Mouse (Mus musculus) intestine, postnatal 0 days (tissue): ENCODE results near the gene Ccdc175. TPM values are rescaled to one million over a fixed set of nuclear protein-coding genes. Genes with fewer than 3 reads are reported as not detected.

ENCODE experiments used
- ATAC-seq: fragments of 200-750 bp; cut with Nextera tagmentation; 2 replicates; pipeline ENCODE4 v1.8.0; 2017; ENCODE audit warnings: mild to moderate bottlenecking, moderate TSS enrichment, moderate library complexity
- H3K27ac ChIP-seq: fragments of 300-500 bp; sonication (generic); 2 replicates; pipeline ENCODE4 v1.5.1; 2014; ENCODE audit warnings: mild to moderate bottlenecking, low read depth, low read length, moderate library complexity
- H3K27me3 ChIP-seq: fragments of 300-500 bp; sonication (generic); replicated peaks from 2 replicates; pipeline ENCODE4 v1.6.1; 2014; ENCODE audit warnings: low read length, mixed read lengths; ENCODE audit not compliant: control insufficient read depth, insufficient read depth
- H3K36me3 ChIP-seq: fragments of 300-500 bp; sonication (generic); 2 replicates; pipeline ENCODE4 v1.6.1; 2014; ENCODE audit warnings: mild to moderate bottlenecking, moderate library complexity; ENCODE audit not compliant: control insufficient read depth, insufficient read depth
- H3K4me1 ChIP-seq: fragments of 300-500 bp; sonication (generic); replicated peaks from 2 replicates; pipeline ENCODE4 v1.6.1; 2014; ENCODE audit warnings: antibody characterized with exemption, low read length, mixed read lengths; ENCODE audit not compliant: control insufficient read depth, insufficient read depth
- H3K4me2 ChIP-seq: fragments of 300-500 bp; sonication (generic); replicated peaks from 2 replicates; pipeline ENCODE4 v1.6.1; 2014; ENCODE audit warnings: low read depth, mild to moderate bottlenecking, moderate library complexity
- H3K4me3 ChIP-seq: fragments of 300-500 bp; sonication (generic); 2 replicates; pipeline ENCODE4 v1.5.1; 2014; ENCODE audit warnings: low read depth, low read length
- H3K9ac ChIP-seq: fragments of 300-500 bp; sonication (generic); 2 replicates; pipeline ENCODE4 v1.6.1; 2014; ENCODE audit warnings: mild to moderate bottlenecking, low read depth, low read length
- H3K9me3 ChIP-seq: fragments of 300-500 bp; sonication (generic); 2 replicates; pipeline ENCODE4 v1.6.1; 2016; ENCODE audit warnings: mixed run types; ENCODE audit not compliant: control insufficient read depth
- CTCF ChIP-seq: sonication (generic); IDR thresholded peaks from 2 replicates; pipeline ENCODE4 v1.5.1; 2016; ENCODE audit warnings: low read depth, mild to moderate bottlenecking, control low read depth, antibody characterized with exemption, moderate library complexity
- WGBS: fragments of 180-500 bp; shearing (Covaris S2); extraction: QIAGEN DNeasy Blood & Tissue Kit; methylation state at CpG from one replicate; pipeline ENCODE4 v1.1.7; 2014; 5-methylcytosine and 5-hydroxymethylcytosine counted together
- polyA plus RNA-seq: library from polyadenylated mRNA; unstranded; fragments of >200 nt; fragmentation: Nextera tagmentation; extraction: Ambion mirVana; gene quantifications from 2 replicates; pipeline ENCODE4 v1.2.1, GENCODE M21; 2015

Gene Ccdc175
- polyA plus RNA-seq, 1 experiment from 2014 or later, result not detected

DNA sequence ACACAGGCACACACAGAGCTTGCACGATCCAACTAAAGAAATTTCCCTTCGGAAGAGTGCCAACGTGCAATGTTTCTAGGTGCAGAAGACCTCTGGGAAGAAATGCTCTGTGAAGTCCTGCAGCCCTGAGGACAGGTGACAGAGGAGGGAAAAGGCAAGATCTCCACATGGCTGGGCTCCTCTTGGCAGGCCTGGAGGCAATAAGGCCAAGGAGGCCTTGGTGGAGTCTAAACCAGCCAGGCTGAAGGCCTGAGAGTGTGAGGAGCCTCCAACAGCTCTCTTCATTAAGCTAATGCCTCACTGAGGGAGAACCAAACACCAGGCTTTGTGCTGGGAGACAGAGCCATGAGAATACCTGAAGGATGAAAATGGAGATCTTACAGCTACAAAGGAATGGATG is 40.5 kb upstream of the Ccdc175 start:
- Histone ChIP-seq H3K4me2 (no peak overlapping the region), H3K27ac (no peak overlapping the region), H3K9ac (no peak overlapping the region), H3K4me3 (no peak overlapping the region), H3K9me3 (no peaks in the 10 kb centered on the region), H3K36me3 (no peaks in the 10 kb centered on the region), H3K27me3 (no peaks in the 10 kb centered on the region), H3K4me1 (no peaks in the 10 kb centered on the region)
- no peak for TF ChIP-seq CTCF
- 95% methylated on average over 3 of the region's 3 CpGs for WGBS
- ATAC-seq, result no peak

DNA sequence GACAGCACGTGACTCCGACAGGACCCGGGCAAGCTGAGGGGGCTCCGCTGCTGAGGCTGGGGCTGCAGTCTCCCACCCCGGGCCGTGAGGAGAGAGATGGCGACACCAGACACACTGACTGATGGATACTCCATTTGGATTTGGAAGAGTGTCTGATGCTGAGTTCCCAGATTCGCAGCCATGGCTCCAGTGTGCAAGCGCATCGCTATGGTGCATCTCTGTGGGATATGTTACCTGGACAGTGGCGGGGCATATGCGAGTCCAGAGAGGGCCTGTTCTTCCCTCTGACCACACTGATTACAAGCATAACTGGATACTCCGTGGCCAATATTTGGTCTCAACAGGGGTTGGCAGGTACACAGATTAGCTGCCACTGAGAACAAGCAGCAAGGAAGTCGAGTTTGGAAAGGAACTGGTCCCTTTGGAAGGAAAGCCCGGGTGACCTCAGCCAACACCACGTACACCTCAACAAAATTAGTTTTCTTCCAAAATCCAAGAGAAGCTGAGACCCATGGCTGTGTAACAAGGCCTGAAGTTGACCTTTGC is 38.8 kb upstream of the Ccdc175 start:
- Histone ChIP-seq H3K27me3 (no peaks in the 10 kb centered on the region), H3K4me1 (no peaks in the 10 kb centered on the region), H3K9me3 (no peaks in the 10 kb centered on the region), H3K4me3 (no peak overlapping the region), H3K36me3 (no peaks in the 10 kb centered on the region), H3K4me2 (no peak overlapping the region), H3K27ac (no peak overlapping the region), H3K9ac (no peak overlapping the region)
- no peak for ATAC-seq
- TF ChIP-seq CTCF, result no peak
- 89% methylated on average over 16 of the region's 16 CpGs for WGBS

DNA sequence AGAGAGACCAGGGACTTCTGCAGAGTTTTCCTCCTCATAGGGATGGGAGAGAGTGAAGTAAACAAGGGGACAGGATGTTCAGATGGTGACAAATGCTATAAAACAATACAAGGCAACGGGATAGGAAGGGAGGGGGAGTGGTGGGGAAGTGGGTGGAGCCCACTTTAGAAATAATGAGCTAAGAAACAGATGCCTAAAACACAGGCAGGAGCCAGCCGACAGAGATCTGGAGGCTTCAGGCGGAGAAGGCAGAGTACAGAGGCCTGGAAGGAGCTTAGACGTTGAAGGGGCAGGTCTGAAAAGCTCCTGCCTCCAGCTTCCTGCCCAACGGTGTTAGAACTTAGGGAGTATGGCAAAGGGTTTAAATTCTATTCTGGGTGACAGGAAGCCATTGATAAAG is 28.7 kb upstream of the Ccdc175 start:
- Histone ChIP-seq H3K4me3 (no peak overlapping the region), H3K9ac (no peak overlapping the region), H3K4me2 (no peak overlapping the region), H3K27me3 (no peaks in the 10 kb centered on the region), H3K9me3 (no peaks in the 10 kb centered on the region), H3K4me1 (no peaks in the 10 kb centered on the region), H3K36me3 (no peaks in the 10 kb centered on the region), H3K27ac (no peak overlapping the region)
- no peak for TF ChIP-seq CTCF
- ATAC-seq, result no peak
- WGBS, result 45% methylated on average over 5 of the region's 5 CpGs

DNA sequence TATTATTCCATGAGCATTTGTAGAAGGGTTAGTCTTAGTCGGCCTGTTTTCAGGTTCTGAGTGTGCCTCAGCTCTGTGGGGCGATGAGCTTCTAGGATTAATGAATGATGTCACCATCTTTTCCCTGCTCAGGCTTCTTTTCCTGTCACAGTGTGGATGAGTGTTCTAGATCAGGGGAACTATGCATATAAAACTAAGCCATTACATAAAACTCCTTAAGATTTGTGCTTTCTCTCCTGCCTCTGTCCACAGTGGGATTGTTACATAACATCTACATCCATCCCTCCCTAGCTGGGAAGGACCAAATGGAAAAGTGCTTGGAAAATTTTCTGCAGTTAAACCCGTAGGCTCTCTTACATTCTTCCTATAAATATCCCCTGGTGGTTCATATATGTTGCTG is 16.0 kb upstream of the Ccdc175 start:
- H3K4me3 ChIP-seq, result no peak overlapping the region
- H3K27ac ChIP-seq, result no peak overlapping the region
- H3K4me2 ChIP-seq, result no peak overlapping the region
- H3K36me3 ChIP-seq, result no peaks in the 10 kb centered on the region
- H3K9me3 ChIP-seq, result no peaks in the 10 kb centered on the region
- ATAC-seq, result no peak
- no peaks in the 10 kb centered on the region for H3K4me1 ChIP-seq
- 90% methylated on average over 3 of the region's 3 CpGs for WGBS
- H3K9ac ChIP-seq, result no peak overlapping the region
- no peak for TF ChIP-seq CTCF
- no peaks in the 10 kb centered on the region for H3K27me3 ChIP-seq

DNA sequence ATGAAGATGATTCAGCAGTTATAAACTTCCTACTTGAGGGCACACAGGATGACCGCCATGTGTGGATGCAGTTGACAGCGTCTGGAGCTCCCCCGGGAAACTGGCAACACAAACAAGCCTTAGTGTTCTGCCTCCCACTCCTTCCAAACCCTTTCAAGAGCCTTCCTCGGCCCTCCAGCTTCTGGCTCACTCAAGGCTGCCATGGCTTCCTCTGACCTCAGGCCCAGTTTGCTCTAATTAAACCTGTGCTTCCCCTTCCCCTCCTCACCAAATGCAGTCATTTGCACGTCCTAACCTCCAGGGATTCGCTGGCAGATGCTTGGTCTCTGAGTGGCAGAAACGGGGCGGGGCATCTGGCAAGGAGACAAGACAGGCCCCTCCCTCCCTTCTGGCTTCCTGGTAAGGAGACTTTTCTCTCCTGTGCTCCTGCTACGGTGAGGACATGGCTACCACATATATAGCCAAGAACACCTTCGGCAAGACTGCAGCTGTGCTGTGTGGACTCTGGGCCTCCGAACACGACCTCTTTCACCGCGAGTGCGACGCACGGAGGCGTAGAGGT is 13.2 kb upstream of the Ccdc175 start:
- TF ChIP-seq CTCF, result no peak

DNA sequence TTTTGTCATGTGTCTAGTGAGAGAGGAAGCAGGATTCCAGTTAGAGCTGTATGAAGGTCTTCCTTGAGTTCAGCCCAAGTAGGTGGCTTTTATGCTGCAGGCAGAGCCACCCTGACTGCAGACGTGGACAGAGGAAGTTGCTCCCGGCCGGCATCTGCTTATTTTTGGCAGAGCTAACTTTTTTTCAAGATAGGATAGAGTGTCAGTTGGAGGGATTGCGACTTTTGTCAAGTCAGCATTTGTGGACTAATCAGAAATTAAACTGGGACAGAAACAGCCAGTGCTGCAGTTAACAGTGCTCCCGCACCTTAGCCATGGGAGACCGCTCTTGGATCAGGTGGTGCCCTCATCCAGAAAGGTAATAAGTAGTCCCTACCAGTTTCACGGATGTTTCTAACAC is 12.6 kb upstream of the Ccdc175 start:
- TF ChIP-seq CTCF, result no peak
- Histone ChIP-seq H3K27ac (no peak overlapping the region), H3K36me3 (no peaks in the 10 kb centered on the region), H3K4me1 (no peaks in the 10 kb centered on the region), H3K4me2 (no peak overlapping the region), H3K9me3 (no peaks in the 10 kb centered on the region), H3K4me3 (no peak overlapping the region), H3K27me3 (no peaks in the 10 kb centered on the region), H3K9ac (no peak overlapping the region)
- ATAC-seq, result no peak
- 66% methylated on average over 7 of the region's 7 CpGs for WGBS

More for the DNA sequence above, 13.2 kb upstream of the Ccdc175 start:
- H3K4me3 ChIP-seq, result no peak overlapping the region
- no peaks in the 10 kb centered on the region for H3K36me3 ChIP-seq
- ATAC-seq, result no peak
- H3K4me2 ChIP-seq, result no peak overlapping the region
- 52% methylated on average over 18 of the region's 18 CpGs for WGBS
- no peaks in the 10 kb centered on the region for H3K27me3 ChIP-seq
- no peak overlapping the region for H3K27ac ChIP-seq
- H3K9ac ChIP-seq, result no peak overlapping the region
- H3K9me3 ChIP-seq, result no peaks in the 10 kb centered on the region
- no peaks in the 10 kb centered on the region for H3K4me1 ChIP-seq
